Mouse (Mus musculus): ENCODE data around the gene Faah.

Faah gene

GRCm38 (mm10) chr4:116017902-116018746 is at the start of gene Faah:
Gene Faah, minus strand, starts transcription at chr4:116017926.
- peak; percentile 85 for DNase-seq (ENCODE audit: low read depth)

- DNase-seq (ENCODE audit: low read depth), result no peak
Measured at GRCm38 (mm10) chr4:116063855-116064254, 46.1 kb upstream of the Faah start.

- no peak for DNase-seq (ENCODE audit: low read depth)
Measured at GRCm38 (mm10) chr4:116059012-116059726, 41.4 kb upstream of the Faah start.

GRCm38 (mm10) chr4:116057559-116057958 is 39.8 kb upstream of the Faah start:
- DNase-seq (ENCODE audit: low read depth), result no peak

GRCm38 (mm10) chr4:116053399-116053961 is 35.8 kb upstream of the Faah start, which contains the start of gene Nsun4:
Gene Nsun4, minus strand, starts transcription at chr4:116053876.
- peak; percentile 99 for DNase-seq (ENCODE audit: low read depth)

GRCm38 (mm10) chr4:116052526-116053293 is 35.0 kb upstream of the Faah start:
- DNase-seq (ENCODE audit: low read depth), result peak; percentile 80

GRCm38 (mm10) chr4:116049211-116049610 is 31.5 kb upstream of the Faah start:
- DNase-seq (ENCODE audit: low read depth), result no peak

- no peak for DNase-seq (ENCODE audit: low read depth)
Measured at GRCm38 (mm10) chr4:116048130-116048920, 30.6 kb upstream of the Faah start.

- DNase-seq (ENCODE audit: low read depth), result no peak
Measured at GRCm38 (mm10) chr4:116047681-116048080, 30.0 kb upstream of the Faah start.

GRCm38 (mm10) chr4:116046604-116047003 is 28.9 kb upstream of the Faah start:
- no peak for DNase-seq (ENCODE audit: low read depth)

- DNase-seq (ENCODE audit: low read depth), result no peak
Measured at GRCm38 (mm10) chr4:116042186-116042585, 24.5 kb upstream of the Faah start.

GRCm38 (mm10) chr4:116040466-116040865 is 22.7 kb upstream of the Faah start:
- DNase-seq (ENCODE audit: low read depth), result no peak

- DNase-seq (ENCODE audit: low read depth), result no peak
Measured at GRCm38 (mm10) chr4:116033374-116033773, 15.6 kb upstream of the Faah start.

GRCm38 (mm10) chr4:116032906-116033305 is 15.2 kb upstream of the Faah start:
- DNase-seq (ENCODE audit: low read depth), result no peak

- DNase-seq (ENCODE audit: low read depth), result peak; percentile 82
Measured at GRCm38 (mm10) chr4:116017300-116017901, 325 bp downstream of the Faah start.

- DNase-seq (ENCODE audit: low read depth), result no peak
Measured at GRCm38 (mm10) chr4:116016862-116017299, 845 bp downstream of the Faah start.

GRCm38 (mm10) chr4:116016396-116016795 is 1.3 kb downstream of the Faah start:
- peak; percentile 46 for DNase-seq (ENCODE audit: low read depth)

- DNase-seq (ENCODE audit: low read depth), result no peak
Measured at GRCm38 (mm10) chr4:116015996-116016395, 1.7 kb downstream of the Faah start.

- peak; percentile 88 for DNase-seq (ENCODE audit: low read depth)
Measured at GRCm38 (mm10) chr4:116015502-116015901, 2.2 kb downstream of the Faah start.

- peak; percentile 89 for DNase-seq (ENCODE audit: low read depth)
Measured at GRCm38 (mm10) chr4:116010186-116010585, 7.5 kb downstream of the Faah start.

- no peak for DNase-seq (ENCODE audit: low read depth)
Measured at GRCm38 (mm10) chr4:116001206-116001605, 16.5 kb downstream of the Faah start.
